Mouse (Mus musculus) heart, postnatal 0 days (tissue): ENCODE results near the gene Tle3. TPM values are rescaled to one million over a fixed set of nuclear protein-coding genes. Genes with fewer than 3 reads are reported as not detected.

ENCODE experiments used
- ATAC-seq: fragments of 200-750 bp; cut with Nextera tagmentation; 2 replicates; pipeline ENCODE4 v1.8.0; 2017; ENCODE audit warnings: low read depth, moderate number of reproducible peaks, moderate library complexity; ENCODE audit not compliant: insufficient read depth
- DNase-seq: peaks from one replicate; pipeline ENCODE4 v3.0.0-alpha.2; 2016; ENCODE audit warnings: low spot score
- H3K27ac ChIP-seq: fragments of 300-500 bp; sonication (generic); 2 replicates; pipeline ENCODE4 v1.5.1; 2014; ENCODE audit warnings: low read depth, mild to moderate bottlenecking
- H3K27me3 ChIP-seq: fragments of 300-500 bp; sonication (generic); 2 replicates; pipeline ENCODE4 v1.6.1; 2014; ENCODE audit warnings: low read length, mixed read lengths; ENCODE audit not compliant: control insufficient read depth, insufficient read depth
- H3K36me3 ChIP-seq: fragments of 300-500 bp; sonication (generic); replicated peaks from 2 replicates; pipeline ENCODE4 v1.6.1; 2014; ENCODE audit warnings: low read length, mixed read lengths; ENCODE audit not compliant: control insufficient read depth, insufficient read depth
- H3K4me1 ChIP-seq: fragments of 300-500 bp; sonication (generic); 2 replicates; pipeline ENCODE4 v1.6.1; 2014; ENCODE audit warnings: antibody characterized with exemption; ENCODE audit not compliant: control insufficient read depth, insufficient read depth
- H3K4me2 ChIP-seq: fragments of 300-500 bp; sonication (generic); 2 replicates; pipeline ENCODE4 v1.6.1; 2014; ENCODE audit warnings: low read depth, mild to moderate bottlenecking, low read length, moderate library complexity
- H3K4me3 ChIP-seq: fragments of 300-500 bp; sonication (generic); 2 replicates; pipeline ENCODE4 v1.5.1; 2014; ENCODE audit warnings: low read depth, low read length
- H3K9ac ChIP-seq: fragments of 300-500 bp; sonication (generic); replicated peaks from 2 replicates; pipeline ENCODE4 v1.6.1; 2014; ENCODE audit warnings: low read depth, low read length, mixed read lengths
- H3K9me3 ChIP-seq: fragments of 300-500 bp; sonication (generic); replicated peaks from 2 replicates; pipeline ENCODE4 v1.6.1; 2016; ENCODE audit warnings: low read length; ENCODE audit not compliant: control insufficient read depth
- CTCF ChIP-seq: IDR thresholded peaks from 2 replicates; pipeline ENCODE4 v1.5.1; 2016; ENCODE audit warnings: antibody characterized with exemption, control low read depth, low read depth
- EP300 ChIP-seq: IDR thresholded peaks from 2 replicates; pipeline ENCODE4 v1.6.1; 2016; ENCODE audit warnings: antibody characterized with exemption, low read depth
- WGBS: fragments of 180-500 bp; shearing (Covaris S2); extraction: QIAGEN DNeasy Blood & Tissue Kit; methylation state at CpG from one replicate; pipeline ENCODE4 v1.1.7; 2014; 5-methylcytosine and 5-hydroxymethylcytosine counted together
- polyA plus RNA-seq: library from polyadenylated mRNA; unstranded; fragments of >200 nt; fragmentation: Nextera tagmentation; extraction: Ambion mirVana; gene quantifications from 2 replicates; pipeline ENCODE4 v1.2.1, GENCODE M21; 2015
- total RNA-seq: library from RNA; depleted of rRNA; stranded (reverse); fragments of >200 nt; gene quantifications from 2 replicates; pipeline ENCODE4 v1.2.3, GENCODE M21; 2014; ENCODE audit warnings: low replicate concordance

Tle3 gene
- total and polyA plus RNA-seq, 2 experiments from 2014 or later, result 4.9 to 22.8 TPM

DNA sequence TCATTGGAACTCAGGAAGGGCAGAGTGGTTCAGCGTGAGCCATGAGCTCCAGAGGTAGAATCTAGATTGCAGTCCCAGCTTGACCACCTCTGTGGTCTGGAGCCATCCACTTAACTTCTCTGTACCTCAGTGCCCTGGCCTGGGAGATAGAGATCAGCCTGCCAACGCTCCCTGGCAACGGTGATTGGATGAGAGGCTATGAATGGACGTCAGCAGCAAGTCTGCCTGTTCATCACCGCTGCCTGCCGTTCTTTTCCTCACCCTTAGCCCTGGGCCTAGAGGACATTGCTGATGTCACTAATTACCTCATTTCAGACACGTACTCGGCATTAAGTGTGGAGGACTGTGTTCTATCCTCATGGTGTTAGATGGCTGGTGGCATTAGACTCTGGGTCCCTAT lies 45.2 kb upstream of the Tle3 start:
- Histone ChIP-seq H3K4me1 (peaks cover 6% of the 10 kb centered on the region), H3K4me2 (no peak overlapping the region), H3K27ac (no peak overlapping the region), H3K27me3 (peaks cover 98% of the 10 kb centered on the region), H3K9ac (no peak overlapping the region), H3K36me3 (no peaks in the 10 kb centered on the region), H3K9me3 (no peaks in the 10 kb centered on the region), H3K4me3 (no peak overlapping the region)
- TF ChIP-seq EP300 (no peak), CTCF (no peak)
- 57% methylated on average over 8 of the region's 8 CpGs for WGBS
- no peak for DNase-seq
- ATAC-seq, result no peak

DNA sequence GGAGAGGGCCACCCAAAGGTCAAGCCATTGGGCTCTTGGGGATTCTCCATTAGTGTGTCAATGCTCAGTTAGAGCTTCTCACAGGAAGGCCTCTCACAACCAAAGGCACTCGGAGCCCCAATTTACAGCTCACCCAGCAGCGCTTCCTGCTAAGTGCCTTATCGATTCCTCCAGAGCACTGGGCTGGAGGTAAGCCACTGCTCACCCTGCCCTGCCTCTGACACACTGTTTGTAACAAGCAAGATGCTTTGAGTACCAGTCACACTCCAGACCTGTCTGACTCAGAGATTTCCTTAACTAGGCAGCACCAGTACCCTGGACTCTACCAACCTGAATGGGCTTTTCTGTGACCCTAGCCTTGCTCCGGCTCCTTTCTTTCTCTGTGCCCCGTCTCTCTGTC lies 44.0 kb upstream of the Tle3 start:
- TF ChIP-seq CTCF (no peak), EP300 (no peak)
- 56% methylated on average over 5 of the region's 5 CpGs for WGBS

DNA sequence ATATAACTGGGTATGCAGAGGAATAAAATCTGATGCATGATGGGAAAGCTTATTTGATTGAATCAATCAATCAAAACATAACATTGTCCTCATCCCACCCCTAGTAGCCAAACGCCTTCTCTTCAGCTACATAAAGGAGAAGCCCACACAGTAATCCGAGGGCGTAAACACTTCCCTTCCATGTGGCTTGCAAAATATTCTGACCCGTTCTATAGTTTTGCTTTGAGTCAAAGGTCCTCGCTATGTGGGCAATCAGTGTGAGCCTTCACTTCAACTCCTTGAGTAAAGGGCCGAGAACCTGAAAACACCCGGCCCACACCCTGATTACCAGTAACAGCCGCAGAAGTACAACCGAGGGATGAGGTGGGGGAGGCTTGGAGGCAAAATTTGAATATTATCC lies 41.4 kb upstream of the Tle3 start:
- Histone ChIP-seq H3K36me3 (no peaks in the 10 kb centered on the region), H3K27ac (no peak overlapping the region), H3K4me3 (no peak overlapping the region), H3K9me3 (no peaks in the 10 kb centered on the region), H3K4me2 (no peak overlapping the region), H3K4me1 (0 out of 2 replicates have a peak, but pooled peaks cover under 1% of the 10 kb centered on the region), H3K9ac (no peak overlapping the region), H3K27me3 (peaks cover 98% of the 10 kb centered on the region)
- ATAC-seq (no peak), DNase-seq (no peak)
- no peak for TF ChIP-seq CTCF
- TF ChIP-seq EP300, result no peak
- 91% methylated on average over 9 of the region's 9 CpGs for WGBS

More for the DNA sequence above, 44.0 kb upstream of the Tle3 start:
- H3K9ac ChIP-seq, result no peak overlapping the region
- no peaks in the 10 kb centered on the region for H3K9me3 ChIP-seq
- peaks cover 3% of the 10 kb centered on the region; the same call in 1 of the 2 replicates for H3K4me1 ChIP-seq
- H3K4me3 ChIP-seq, result no peak overlapping the region
- DNase-seq (no peak), ATAC-seq (no peak)
- no peaks in the 10 kb centered on the region for H3K36me3 ChIP-seq
- peaks cover 98% of the 10 kb centered on the region for H3K27me3 ChIP-seq
- no peak overlapping the region for H3K27ac ChIP-seq
- no peak overlapping the region for H3K4me2 ChIP-seq

GRCm38 (mm10) chr9:61332226-61332936 lies 39.8 kb upstream of the Tle3 start:
- WGBS, result 85% methylated on average over 7 of the region's 7 CpGs
- DNase-seq (no peak), ATAC-seq (no peak)
- no peaks in the 10 kb centered on the region for H3K9me3 ChIP-seq
- H3K9ac ChIP-seq, result no peak overlapping the region
- peaks cover 7% of the 10 kb centered on the region; the same call in 1 of the 2 replicates for H3K4me1 ChIP-seq
- no peak overlapping the region for H3K27ac ChIP-seq
- H3K27me3 ChIP-seq, result peaks cover 93% of the 10 kb centered on the region
- TF ChIP-seq CTCF, result no peak
- no peak for TF ChIP-seq EP300
- no peak overlapping the region for H3K4me2 ChIP-seq
- H3K36me3 ChIP-seq, result no peaks in the 10 kb centered on the region
- no peak overlapping the region for H3K4me3 ChIP-seq

DNA sequence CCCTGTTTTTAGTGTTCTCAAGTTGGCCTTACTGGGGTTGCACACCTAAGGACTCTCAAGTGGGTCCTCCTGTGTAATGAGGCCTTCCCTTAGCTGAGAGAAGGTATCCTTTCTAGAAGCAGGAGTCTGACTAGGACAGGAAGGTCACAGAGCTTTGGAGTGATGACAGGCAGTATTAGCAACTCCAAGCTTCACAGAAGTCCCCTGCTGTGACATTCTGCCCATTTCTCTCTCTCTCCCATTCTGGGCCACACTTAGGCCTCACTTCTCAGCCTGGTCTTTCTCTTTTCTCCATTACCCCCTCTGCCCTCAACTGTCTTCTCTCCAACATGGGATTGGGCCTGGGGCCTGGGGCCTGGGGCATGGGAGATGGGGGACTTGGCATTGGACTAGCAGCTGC lies 36.0 kb upstream of the Tle3 start:
- no peak for ATAC-seq
- Histone ChIP-seq H3K9me3 (no peaks in the 10 kb centered on the region), H3K27me3 (peaks cover 91% of the 10 kb centered on the region)

More for the DNA sequence above, 36.0 kb upstream of the Tle3 start:
- Histone ChIP-seq H3K4me1 (peaks cover 21% of the 10 kb centered on the region; the same call in 1 of the 2 replicates), H3K9ac (no peak overlapping the region), H3K4me2 (no peak overlapping the region), H3K27ac (no peak overlapping the region), H3K4me3 (no peak overlapping the region), H3K36me3 (no peaks in the 10 kb centered on the region)
- TF ChIP-seq CTCF, result no peak
- TF ChIP-seq EP300, result no peak
- DNase-seq, result no peak
